Comparison of ENCODE assay signal across 8 mouse cellular contexts in genomic region chr9:94700549-94700948, GRCm38 (mm10). TPM values are rescaled to one million over a fixed set of nuclear protein-coding genes. Genes with fewer than 3 reads are reported as not detected.
DNase-seq lines count a peak whose midpoint lies in the region; ATAC-seq and TF ChIP-seq lines count a peak whose summit lies in the region.

No protein-coding gene starts in this region.

- H3K4me3 ChIP-seq in limb, embryonic 11.5 days (ENCODE audit: low read depth, low read length) = no peak overlapping the region
- H3K4me3 ChIP-seq in limb, embryonic 10.5 days = no peak overlapping the region
- H3K4me3 ChIP-seq in forebrain, embryonic 14.5 days (ENCODE audit: low read depth, low read length) = no peak overlapping the region
- H3K4me3 ChIP-seq in hindbrain, postnatal 0 days (ENCODE audit: low read length) = no peak overlapping the region
- no peak overlapping the region for H3K4me3 ChIP-seq in liver, postnatal 0 days (ENCODE audit: low read depth, low read length)

- 89% methylated on average over 1 of the region's 1 CpGs for WGBS in limb, embryonic 11.5 days
- WGBS in limb, embryonic 10.5 days = 87% methylated on average over 1 of the region's 1 CpGs
- 50% methylated on average over 1 of the region's 1 CpGs for WGBS in forebrain, embryonic 14.5 days
- WGBS in hindbrain, postnatal 0 days = 69% methylated on average over 1 of the region's 1 CpGs
- WGBS in liver, postnatal 0 days (ENCODE audit: insufficient replicate concordance) = 79% methylated on average over 1 of the region's 1 CpGs

- H3K36me3 ChIP-seq in limb, embryonic 11.5 days (ENCODE audit: control insufficient read depth, insufficient read depth, low read length) = no peaks in the 10 kb centered on the region
- H3K36me3 ChIP-seq in limb, embryonic 10.5 days = no peaks in the 10 kb centered on the region
- H3K36me3 ChIP-seq in forebrain, embryonic 14.5 days (ENCODE audit: control insufficient read depth, insufficient read depth, low read length) = no peaks in the 10 kb centered on the region
- no peaks in the 10 kb centered on the region for H3K36me3 ChIP-seq in hindbrain, postnatal 0 days (ENCODE audit: insufficient read depth, low read length)
- no peaks in the 10 kb centered on the region for H3K36me3 ChIP-seq in liver, postnatal 0 days (replicated peaks; ENCODE audit: insufficient read depth, low read length)

- peak; percentile 33 for DNase-seq in limb, embryonic 11.5 days (ENCODE audit: low spot score)
- DNase-seq in limb, embryonic 10.5 days (ENCODE audit: low spot score) = no peak
- DNase-seq in brain, embryonic 14.5 days (ENCODE audit: low read depth) = peak; percentile 79
- peak; percentile 68 for DNase-seq in forebrain, embryonic 14.5 days (ENCODE audit: low spot score)
- DNase-seq in hindbrain, postnatal 0 days (ENCODE audit: low spot score) = peak; percentile 77
- DNase-seq in liver, postnatal 0 days = no peak
- peak; percentile 69 to 72 for DNase-seq in right cerebral cortex, adult 2 months (ENCODE audit: low spot score in 2 of 2)

- H3K4me1 ChIP-seq in limb, embryonic 11.5 days (ENCODE audit: control insufficient read depth, insufficient read depth, low read length) = no peaks in the 10 kb centered on the region
- 0 out of 2 replicates have a peak, but pooled peaks cover 5% of the 10 kb centered on the region for H3K4me1 ChIP-seq in limb, embryonic 10.5 days
- H3K4me1 ChIP-seq in forebrain, embryonic 14.5 days (ENCODE audit: control insufficient read depth, insufficient read depth, low read length) = no peaks in the 10 kb centered on the region
- H3K4me1 ChIP-seq in hindbrain, postnatal 0 days (ENCODE audit: insufficient read depth, low read length) = 0 out of 2 replicates have a peak, but pooled peaks cover 2% of the 10 kb centered on the region
- H3K4me1 ChIP-seq in liver, postnatal 0 days (ENCODE audit: insufficient read depth) = peaks cover 4% of the 10 kb centered on the region

- H3K9me3 ChIP-seq in limb, embryonic 11.5 days (ENCODE audit: control insufficient read depth, low read length) = no peaks in the 10 kb centered on the region
- no peaks in the 10 kb centered on the region for H3K9me3 ChIP-seq in limb, embryonic 10.5 days (replicated peaks)
- no peaks in the 10 kb centered on the region for H3K9me3 ChIP-seq in forebrain, embryonic 14.5 days (replicated peaks; ENCODE audit: control insufficient read depth, low read length)
- no peaks in the 10 kb centered on the region for H3K9me3 ChIP-seq in hindbrain, postnatal 0 days (ENCODE audit: low read length)
- no peaks in the 10 kb centered on the region for H3K9me3 ChIP-seq in liver, postnatal 0 days (ENCODE audit: low read length)

- no peak overlapping the region for H3K27ac ChIP-seq in limb, embryonic 11.5 days (replicated peaks; ENCODE audit: low read depth, low read length)
- H3K27ac ChIP-seq in limb, embryonic 10.5 days = no peak overlapping the region
- H3K27ac ChIP-seq in forebrain, embryonic 14.5 days (ENCODE audit: low read depth, low read length) = no peak overlapping the region
- H3K27ac ChIP-seq in hindbrain, postnatal 0 days = no peak overlapping the region
- no peak overlapping the region for H3K27ac ChIP-seq in liver, postnatal 0 days (ENCODE audit: low read depth)

- no peak for ATAC-seq in limb, embryonic 11.5 days (ENCODE audit: insufficient number of reproducible peaks, low FRiP score, low TSS enrichment, low read depth)
- peak; percentile 73; the same call in 1 of the 2 replicates for ATAC-seq in forebrain, embryonic 14.5 days
- peak; percentile 60; the same call in 1 of the 2 replicates for ATAC-seq in hindbrain, postnatal 0 days
- ATAC-seq in liver, postnatal 0 days = no peak
- no peak for ATAC-seq in erythroid progenitor cell, adult 5-6 weeks (replicated peaks; ENCODE audit: low FRiP score, poor library complexity, severe bottlenecking)

- no peak for TF ChIP-seq POLR2A in brain, embryonic 14.5 days (IDR thresholded peaks at IDR 0.05; ENCODE audit: borderline replicate concordance, extremely low read depth, insufficient read depth, insufficient read length, poor library complexity, severe bottlenecking)

- TF ChIP-seq CTCF in brain, embryonic 14.5 days (IDR thresholded peaks at IDR 0.05; ENCODE audit: borderline replicate concordance, extremely low read depth, insufficient read depth, insufficient read length) = peak; percentile 57; the same call in 1 of the 2 replicates
- peak; percentile 72 for TF ChIP-seq CTCF in hindbrain, postnatal 0 days (IDR thresholded peaks at IDR 0.05; ENCODE audit: low read depth)
- peak; percentile 56 for TF ChIP-seq CTCF in liver, postnatal 0 days (IDR thresholded peaks at IDR 0.05; ENCODE audit: low read depth)

- H3K4me2 ChIP-seq in limb, embryonic 11.5 days (ENCODE audit: low read depth, severe bottlenecking) = no peak overlapping the region
- no peak overlapping the region for H3K4me2 ChIP-seq in forebrain, embryonic 14.5 days (ENCODE audit: low read length)
- no peak overlapping the region for H3K4me2 ChIP-seq in hindbrain, postnatal 0 days (ENCODE audit: low read depth, low read length)
- no peak overlapping the region for H3K4me2 ChIP-seq in liver, postnatal 0 days (ENCODE audit: low read depth, low read length)

- H3K9ac ChIP-seq in limb, embryonic 11.5 days (ENCODE audit: low read length) = no peak overlapping the region
- H3K9ac ChIP-seq in forebrain, embryonic 14.5 days (ENCODE audit: low read length) = no peak overlapping the region
- H3K9ac ChIP-seq in hindbrain, postnatal 0 days (replicated peaks; ENCODE audit: low read length) = no peak overlapping the region
- H3K9ac ChIP-seq in liver, postnatal 0 days (replicated peaks) = no peak overlapping the region

- no peak for TF ChIP-seq EP300 in liver, postnatal 0 days (IDR thresholded peaks at IDR 0.05; ENCODE audit: low read depth)

- H3K27me3 ChIP-seq in limb, embryonic 11.5 days (ENCODE audit: control insufficient read depth, insufficient read depth, low read length) = no peaks in the 10 kb centered on the region
- H3K27me3 ChIP-seq in limb, embryonic 10.5 days (ENCODE audit: low read depth, poor library complexity, severe bottlenecking) = no peaks in the 10 kb centered on the region
- no peaks in the 10 kb centered on the region for H3K27me3 ChIP-seq in forebrain, embryonic 14.5 days (replicated peaks; ENCODE audit: control insufficient read depth, insufficient read depth, low read length)
- no peaks in the 10 kb centered on the region for H3K27me3 ChIP-seq in hindbrain, postnatal 0 days (ENCODE audit: insufficient read depth, low read length)
- H3K27me3 ChIP-seq in liver, postnatal 0 days (ENCODE audit: insufficient read depth, low read length) = no peaks in the 10 kb centered on the region

RNA-seq across cellular contexts. Expression of gene Slc9a9, which starts 30.8 kb away (rescaled TPM):
- polyA plus RNA-seq in limb, embryonic 11.5 days (2014; fragmentation: Nextera tagmentation; extraction: Ambion mirVana) = 1.2 and 1.6 TPM in 2 replicates
- polyA plus RNA-seq in limb, embryonic 10.5 days (2016; fragmentation: Nextera tagmentation; extraction: Ambion mirVana) = 0.69 and 1.5 TPM in 2 replicates
- 4.0 and 5.3 TPM in 2 replicates for polyA plus RNA-seq in brain, embryonic 14.5 days (2012; rRNA removed)
- polyA plus RNA-seq in forebrain, embryonic 14.5 days (2014; fragmentation: Nextera tagmentation; extraction: Ambion mirVana) = 3.7 and 4.7 TPM in 2 replicates
- 5.1 and 6.6 TPM in 2 replicates for total RNA-seq in hindbrain, postnatal 0 days (2014; rRNA removed)
- polyA plus RNA-seq in hindbrain, postnatal 0 days (2015; fragmentation: Nextera tagmentation; extraction: Ambion mirVana) = 5.8 and 6.1 TPM in 2 replicates
- 2.3 TPM in 2 replicates for polyA plus RNA-seq in liver, postnatal 0 days (2015; fragmentation: Nextera tagmentation; extraction: Ambion mirVana)
- 5.4 and 7.9 TPM in 2 replicates for total RNA-seq in erythroid progenitor cell, adult 5-6 weeks (2015; ENCODE audit: low replicate concordance)
- total RNA-seq in erythroid progenitor cell, adult 5-6 weeks (2017; ENCODE audit: low replicate concordance) = 3.5 and 13.0 TPM in 2 replicates

Comparison
In these comparisons a context has a peak if more than half of its experiments do, and no peak if none do; other contexts are left out.
1. DNase-seq: peak in limb, embryonic 11.5 days (single experiment), brain, embryonic 14.5 days (single experiment), forebrain, embryonic 14.5 days (single experiment), hindbrain, postnatal 0 days (single experiment) and right cerebral cortex, adult 2 months (2 of 2); none in limb, embryonic 10.5 days (single experiment) and liver, postnatal 0 days (single experiment).
2. ATAC-seq: peak in forebrain, embryonic 14.5 days (single experiment) and hindbrain, postnatal 0 days (single experiment); none in limb, embryonic 11.5 days (single experiment), liver, postnatal 0 days (single experiment) and erythroid progenitor cell, adult 5-6 weeks (single experiment).
3. Peak in every context shown above with its lines, with median percentiles within 50 percentile points of each other: CTCF ChIP-seq.